Mouse (Mus musculus) heart, embryonic 10.5 days (tissue): ENCODE results near the gene Nkx2-9. TPM values are rescaled to one million over a fixed set of nuclear protein-coding genes. Genes with fewer than 3 reads are reported as not detected.

Experiments
- DNase-seq: peaks from one replicate; pipeline ENCODE4 v3.0.0-alpha.2; 2017; ENCODE audit warnings: low spot score
- H3K27ac ChIP-seq: fragments of 300-500 bp; sonication (generic); 2 replicates; pipeline ENCODE4 v1.5.1; 2016; ENCODE audit warnings: mild to moderate bottlenecking
- H3K27me3 ChIP-seq: fragments of 300-500 bp; sonication (generic); 2 replicates; pipeline ENCODE4 v1.6.1; 2016; ENCODE audit warnings: mild to moderate bottlenecking; ENCODE audit not compliant: poor library complexity, insufficient read depth, severe bottlenecking
- H3K36me3 ChIP-seq: fragments of 300-500 bp; sonication (generic); 2 replicates; pipeline ENCODE4 v1.6.1; 2016; ENCODE audit warnings: mild to moderate bottlenecking, moderate library complexity
- H3K4me1 ChIP-seq: fragments of 300-500 bp; sonication (generic); 2 replicates; pipeline ENCODE4 v1.6.1; 2016; ENCODE audit warnings: mild to moderate bottlenecking
- H3K4me3 ChIP-seq: fragments of 300-500 bp; sonication (generic); 2 replicates; pipeline ENCODE4 v1.5.1; 2016; ENCODE audit warnings: mild to moderate bottlenecking, moderate library complexity
- H3K9me3 ChIP-seq: fragments of 300-500 bp; sonication (generic); 2 replicates; pipeline ENCODE4 v1.6.1; 2016; ENCODE audit warnings: mild to moderate bottlenecking, moderate library complexity
- WGBS: fragments of 180-500 bp; shearing (Covaris S2); methylation state at CpG from one replicate; pipeline ENCODE4 v1.1.7; 2016; 5-methylcytosine and 5-hydroxymethylcytosine counted together
- polyA plus RNA-seq: library from polyadenylated mRNA; unstranded; fragments of >200 nt; fragmentation: Nextera tagmentation; extraction: Ambion mirVana; gene quantifications from 2 replicates; pipeline ENCODE4 v1.2.1, GENCODE M21; 2016

The Nkx2-9 gene
- 0.14 and 0.44 TPM in 2 replicates for polyA plus RNA-seq

GRCm38 (mm10) chr12:56612761-56613437 is at the start of gene Nkx2-9:
Nkx2-9 (minus strand) TSS chr12:56613284.
- no peak within 1 kb of the TSS for H3K27ac ChIP-seq
- peak within 1 kb of the TSS; percentile 58 for H3K4me3 ChIP-seq
- no peak for DNase-seq

GRCm38 (mm10) chr12:56637181-56637566 is 24.1 kb upstream of the Nkx2-9 start:
- H3K27ac ChIP-seq = no peak overlapping the region
- H3K36me3 ChIP-seq = no peaks in the 10 kb centered on the region
- no peaks in the 10 kb centered on the region for H3K9me3 ChIP-seq
- no peaks in the 10 kb centered on the region; the same call in none of the 2 replicates for H3K27me3 ChIP-seq
- WGBS = 7% methylated on average over 5 of the region's 5 CpGs
- DNase-seq = no peak
- H3K4me1 ChIP-seq = no peaks in the 10 kb centered on the region
- H3K4me3 ChIP-seq = peak overlapping the region; percentile 49

More at GRCm38 (mm10) chr12:56612761-56613437, at the start of gene Nkx2-9:
- H3K36me3 ChIP-seq = no peaks in the 10 kb centered on the region
- H3K9me3 ChIP-seq = no peaks in the 10 kb centered on the region
- peaks cover 29% of the 10 kb centered on the region for H3K4me1 ChIP-seq
- H3K27me3 ChIP-seq = peaks cover 96% of the 10 kb centered on the region
- under 1% methylated on average over 38 of the region's 40 CpGs for WGBS

GRCm38 (mm10) chr12:56636534-56637180 is 23.6 kb upstream of the Nkx2-9 start:
- Histone ChIP-seq H3K4me1 (no peaks in the 10 kb centered on the region), H3K4me3 (peak overlapping the region; percentile 49), H3K27me3 (no peaks in the 10 kb centered on the region; the same call in none of the 2 replicates), H3K9me3 (no peaks in the 10 kb centered on the region), H3K36me3 (no peaks in the 10 kb centered on the region), H3K27ac (no peak overlapping the region)
- DNase-seq = no peak
- 28% methylated on average over 14 of the region's 14 CpGs for WGBS

- no peaks in the 10 kb centered on the region for H3K9me3 ChIP-seq
- DNase-seq = no peak
- no peaks in the 10 kb centered on the region for H3K36me3 ChIP-seq
- H3K27me3 ChIP-seq = peaks cover 88% of the 10 kb centered on the region
- WGBS = 15% methylated on average over 1 of the region's 1 CpGs
- H3K4me1 ChIP-seq = peaks cover 29% of the 10 kb centered on the region
- no peak overlapping the region for H3K4me3 ChIP-seq
- no peak overlapping the region for H3K27ac ChIP-seq
Measured at GRCm38 (mm10) chr12:56616088-56616487, 3.0 kb upstream of the Nkx2-9 start.

GRCm38 (mm10) chr12:56615391-56615790 is 2.3 kb upstream of the Nkx2-9 start:
- Histone ChIP-seq H3K36me3 (no peaks in the 10 kb centered on the region), H3K4me3 (no peak overlapping the region), H3K4me1 (peaks cover 29% of the 10 kb centered on the region), H3K9me3 (no peaks in the 10 kb centered on the region), H3K27ac (no peak overlapping the region), H3K27me3 (peaks cover 90% of the 10 kb centered on the region)
- WGBS = 15% methylated on average over 6 of the region's 6 CpGs
- DNase-seq = no peak

- DNase-seq = no peak
- 1% methylated on average over 21 of the region's 21 CpGs for WGBS
Measured at GRCm38 (mm10) chr12:56614513-56614912, 1.4 kb upstream of the Nkx2-9 start.

GRCm38 (mm10) chr12:56613916-56614510 is 929 bp upstream of the Nkx2-9 start:
- WGBS = 7% methylated on average over 14 of the region's 14 CpGs
- Histone ChIP-seq H3K36me3 (no peaks in the 10 kb centered on the region), H3K4me1 (peaks cover 29% of the 10 kb centered on the region), H3K9me3 (no peaks in the 10 kb centered on the region), H3K27me3 (peaks cover 96% of the 10 kb centered on the region), H3K27ac (no peak overlapping the region), H3K4me3 (peak overlapping the region; percentile 33; the same call in 1 of the 2 replicates)
- DNase-seq = no peak

More at GRCm38 (mm10) chr12:56614513-56614912, 1.4 kb upstream of the Nkx2-9 start:
- Histone ChIP-seq H3K4me3 (peak overlapping the region; percentile 33; the same call in 1 of the 2 replicates), H3K4me1 (peaks cover 29% of the 10 kb centered on the region), H3K36me3 (no peaks in the 10 kb centered on the region), H3K27ac (no peak overlapping the region), H3K27me3 (peaks cover 95% of the 10 kb centered on the region), H3K9me3 (no peaks in the 10 kb centered on the region)

GRCm38 (mm10) chr12:56613438-56613830 is 350 bp upstream of the Nkx2-9 start:
- peak overlapping the region; percentile 58 for H3K4me3 ChIP-seq
- DNase-seq = no peak
- WGBS = 1% methylated on average over 6 of the region's 6 CpGs
- peaks cover 29% of the 10 kb centered on the region for H3K4me1 ChIP-seq
- H3K9me3 ChIP-seq = no peaks in the 10 kb centered on the region
- H3K36me3 ChIP-seq = no peaks in the 10 kb centered on the region
- H3K27me3 ChIP-seq = peaks cover 96% of the 10 kb centered on the region
- no peak overlapping the region for H3K27ac ChIP-seq

GRCm38 (mm10) chr12:56612349-56612735 is 742 bp downstream of the Nkx2-9 start:
- 1% methylated on average over 10 of the region's 10 CpGs for WGBS
- H3K27me3 ChIP-seq = peaks cover 97% of the 10 kb centered on the region
- DNase-seq = no peak
- H3K9me3 ChIP-seq = no peaks in the 10 kb centered on the region
- peak overlapping the region; percentile 58 for H3K4me3 ChIP-seq
- peaks cover 29% of the 10 kb centered on the region for H3K4me1 ChIP-seq
- no peak overlapping the region for H3K27ac ChIP-seq
- no peaks in the 10 kb centered on the region for H3K36me3 ChIP-seq

GRCm38 (mm10) chr12:56611504-56612348 is 1.4 kb downstream of the Nkx2-9 start:
- under 1% methylated on average over 55 of the region's 57 CpGs for WGBS
- Histone ChIP-seq H3K4me3 (peak overlapping the region; percentile 58), H3K4me1 (peaks cover 29% of the 10 kb centered on the region), H3K27me3 (peaks cover 100% of the 10 kb centered on the region), H3K36me3 (no peaks in the 10 kb centered on the region), H3K27ac (no peak overlapping the region), H3K9me3 (no peaks in the 10 kb centered on the region)
- no peak for DNase-seq

- no peak for DNase-seq
- Histone ChIP-seq H3K4me3 (no peak overlapping the region), H3K4me1 (peaks cover 29% of the 10 kb centered on the region), H3K36me3 (no peaks in the 10 kb centered on the region), H3K9me3 (no peaks in the 10 kb centered on the region), H3K27me3 (peaks cover 99% of the 10 kb centered on the region), H3K27ac (no peak overlapping the region)
- WGBS = 6% methylated on average over 6 of the region's 6 CpGs
Measured at GRCm38 (mm10) chr12:56610851-56611250, 2.2 kb downstream of the Nkx2-9 start.

GRCm38 (mm10) chr12:56591722-56592121 is 21.4 kb downstream of the Nkx2-9 start:
- WGBS = 8% methylated on average over 4 of the region's 4 CpGs

More at GRCm38 (mm10) chr12:56591722-56592121, 21.4 kb downstream of the Nkx2-9 start:
- Histone ChIP-seq H3K36me3 (no peaks in the 10 kb centered on the region), H3K4me1 (no peaks in the 10 kb centered on the region), H3K4me3 (no peak overlapping the region), H3K27ac (no peak overlapping the region), H3K27me3 (peaks cover 5% of the 10 kb centered on the region; the same call in 1 of the 2 replicates), H3K9me3 (no peaks in the 10 kb centered on the region)
- DNase-seq = no peak
